Mouse (Mus musculus): ENCODE measurements around the gene Safb.
"Not testable (repeated sequence)": the region's sequence is repeated elsewhere in the genome, so short reads cannot be mapped to it uniquely, and the experiment has no call there.

The Safb gene

DNA sequence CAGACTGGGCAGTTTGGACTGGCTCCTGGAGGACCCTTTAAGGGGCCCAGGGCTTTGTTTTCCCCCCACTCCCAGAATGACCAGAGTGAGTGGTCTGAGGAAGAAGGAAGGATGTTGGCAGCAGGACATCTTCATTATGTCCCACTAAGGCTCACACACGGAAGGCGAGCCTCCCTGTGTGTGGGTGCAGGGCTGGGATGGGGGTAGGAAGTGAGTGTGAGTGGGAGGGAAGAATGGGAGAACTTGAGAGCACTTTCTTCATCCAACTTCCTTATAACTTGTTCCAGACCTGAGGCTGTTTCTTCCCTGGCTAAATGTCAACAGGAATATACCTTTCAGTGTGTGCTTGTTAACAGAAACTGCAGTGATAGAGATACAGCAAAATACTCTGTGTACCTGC, 26.7 kb downstream of the Safb start:
- Histone ChIP-seq H3K27me3 (ENCODE audit: insufficient read depth, low read length) (no peaks in the 10 kb centered on the region), H3K9me3 (ENCODE audit: low read length) (no peaks in the 10 kb centered on the region), H3K36me3 (ENCODE audit: insufficient read depth, low read length) (peaks cover 52% of the 10 kb centered on the region), H3K4me1 (replicated peaks; ENCODE audit: low read depth, low read length) (peaks cover 72% of the 10 kb centered on the region), H3K4me3 (replicated peaks; ENCODE audit: low read length) (peak overlapping the region; percentile 30; the same call in 1 of the 2 replicates)
- TF ChIP-seq NANOG (IDR thresholded peaks at IDR 0.05; ENCODE audit: borderline replicate concordance, low read length), result no peak
- TF ChIP-seq POU5F1 (IDR thresholded peaks at IDR 0.05; ENCODE audit: borderline replicate concordance, low read length), result no peak
- no peak for TF ChIP-seq CTCF (conservative IDR thresholded peaks at IDR 0.05; ENCODE audit: low read length)

DNA sequence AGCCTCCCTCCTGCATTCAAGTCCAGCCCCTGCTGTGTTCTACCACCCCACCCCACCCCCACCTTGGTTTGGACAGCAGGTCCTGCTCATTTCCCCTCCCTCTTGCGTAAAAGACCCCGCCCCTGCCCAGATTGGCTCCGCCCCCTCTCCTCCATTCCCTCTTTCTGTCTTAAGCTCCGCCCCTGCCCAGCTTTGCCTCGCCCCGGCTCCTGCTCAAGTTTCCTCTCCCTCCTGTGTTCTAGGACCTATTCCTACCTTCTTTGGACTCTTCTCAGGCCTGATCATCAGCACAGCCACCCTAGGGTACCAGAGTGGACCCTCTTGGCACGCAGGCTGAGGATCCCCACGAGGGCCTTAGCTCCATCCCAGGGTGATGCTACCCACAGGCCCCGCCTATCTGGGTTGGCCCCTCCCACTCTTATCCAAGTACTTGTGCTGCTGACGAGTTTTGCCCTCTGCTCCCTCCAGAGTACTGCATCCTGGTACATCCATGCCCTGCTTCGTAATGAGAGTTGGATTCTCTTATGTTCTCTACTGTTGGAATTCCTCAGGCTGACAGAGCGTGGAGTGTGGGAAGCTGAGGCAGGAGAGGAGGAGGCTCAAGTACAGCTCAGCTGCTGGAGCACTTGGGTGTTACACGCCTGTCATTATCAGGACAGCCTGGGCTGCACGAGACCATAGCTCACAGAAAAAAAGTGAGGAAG, 27.4 kb downstream of the Safb start:
- Histone ChIP-seq H3K36me3 (ENCODE audit: insufficient read depth, low read length) (peaks cover 52% of the 10 kb centered on the region), H3K27me3 (ENCODE audit: insufficient read depth, low read length) (no peaks in the 10 kb centered on the region), H3K9me3 (ENCODE audit: low read length) (no peaks in the 10 kb centered on the region), H3K4me3 (replicated peaks; ENCODE audit: low read length) (peak overlapping the region; percentile 91), H3K4me1 (replicated peaks; ENCODE audit: low read depth, low read length) (peaks cover 71% of the 10 kb centered on the region)
- TF ChIP-seq NANOG (IDR thresholded peaks at IDR 0.05; ENCODE audit: borderline replicate concordance, low read length) (no peak), POU5F1 (IDR thresholded peaks at IDR 0.05; ENCODE audit: borderline replicate concordance, low read length) (no peak), CTCF (conservative IDR thresholded peaks at IDR 0.05; ENCODE audit: low read length) (no peak)

DNA sequence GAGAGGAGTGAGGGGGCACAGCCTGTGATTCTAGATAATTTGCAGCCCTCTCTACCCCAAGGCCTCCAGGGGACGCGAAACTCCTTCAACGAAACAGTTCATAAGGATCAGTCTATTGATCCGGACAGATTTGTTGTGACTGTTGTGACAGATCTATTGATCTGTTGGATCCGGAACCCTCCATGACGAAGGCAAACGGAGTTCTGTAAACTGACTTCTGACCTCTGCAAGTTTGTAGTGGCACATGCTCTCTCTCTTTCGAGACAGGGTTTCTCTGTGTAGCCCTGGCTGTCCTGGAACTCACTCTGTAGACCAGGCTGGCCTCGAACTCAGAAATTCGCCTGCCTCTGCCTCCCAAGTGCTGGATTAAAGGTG, 27.9 kb downstream of the Safb start:
- peaks cover 52% of the 10 kb centered on the region for H3K36me3 ChIP-seq (ENCODE audit: insufficient read depth, low read length)
- H3K4me1 ChIP-seq (replicated peaks; ENCODE audit: low read depth, low read length), result peaks cover 71% of the 10 kb centered on the region
- not testable (repeated sequence) for H3K9me3 ChIP-seq (ENCODE audit: low read length); H3K27me3 ChIP-seq (ENCODE audit: insufficient read depth, low read length)
- H3K4me3 ChIP-seq (replicated peaks; ENCODE audit: low read length), result peak overlapping the region; percentile 91

DNA sequence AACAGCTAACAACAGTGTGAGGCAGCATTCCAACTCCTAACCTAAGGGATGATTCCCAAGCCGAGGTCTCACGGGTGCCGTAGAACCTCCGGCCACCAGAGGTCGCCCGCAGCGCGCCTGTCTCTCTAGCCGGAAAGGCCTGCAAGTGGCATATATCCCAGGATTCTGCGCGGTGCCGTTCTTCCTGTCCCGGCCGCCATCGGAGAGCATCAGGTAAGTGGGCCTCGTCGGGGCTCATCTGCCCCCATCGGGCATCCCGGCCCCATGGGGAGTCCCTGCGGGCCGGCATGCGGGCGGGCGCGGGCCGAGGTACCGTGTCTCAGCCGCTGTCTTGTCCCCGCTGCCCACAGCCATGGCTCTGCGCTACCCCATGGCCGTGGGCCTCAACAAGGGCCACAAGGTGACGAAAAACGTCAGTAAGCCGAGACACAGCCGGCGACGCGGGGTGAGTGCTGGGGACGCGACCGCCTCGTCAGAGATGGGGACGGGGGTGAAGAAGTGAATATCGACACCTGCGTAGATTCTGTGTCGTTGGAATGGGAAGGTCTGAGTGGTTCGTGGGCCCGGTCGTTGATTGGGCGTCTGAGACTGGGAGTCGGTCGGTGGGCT, 28.7 kb downstream of the Safb start, which contains the start of gene Rpl36:
Gene Rpl36, plus strand, starts transcription at position 181 of the 609 bp plus-strand sequence.
- Histone ChIP-seq H3K4me3 (replicated peaks; ENCODE audit: low read length) (peak within 1 kb of the TSS; percentile 91), H3K36me3 (ENCODE audit: insufficient read depth, low read length) (peaks cover 52% of the 10 kb centered on the region), H3K27me3 (ENCODE audit: insufficient read depth, low read length) (no peaks in the 10 kb centered on the region), H3K4me1 (replicated peaks; ENCODE audit: low read depth, low read length) (peaks cover 71% of the 10 kb centered on the region), H3K9me3 (ENCODE audit: low read length) (no peaks in the 10 kb centered on the region)
- TF ChIP-seq POU5F1 (IDR thresholded peaks at IDR 0.05; ENCODE audit: borderline replicate concordance, low read length), result no peak
- TF ChIP-seq CTCF (conservative IDR thresholded peaks at IDR 0.05; ENCODE audit: low read length), result peak; percentile 93
- TF ChIP-seq NANOG (IDR thresholded peaks at IDR 0.05; ENCODE audit: borderline replicate concordance, low read length), result no peak

DNA sequence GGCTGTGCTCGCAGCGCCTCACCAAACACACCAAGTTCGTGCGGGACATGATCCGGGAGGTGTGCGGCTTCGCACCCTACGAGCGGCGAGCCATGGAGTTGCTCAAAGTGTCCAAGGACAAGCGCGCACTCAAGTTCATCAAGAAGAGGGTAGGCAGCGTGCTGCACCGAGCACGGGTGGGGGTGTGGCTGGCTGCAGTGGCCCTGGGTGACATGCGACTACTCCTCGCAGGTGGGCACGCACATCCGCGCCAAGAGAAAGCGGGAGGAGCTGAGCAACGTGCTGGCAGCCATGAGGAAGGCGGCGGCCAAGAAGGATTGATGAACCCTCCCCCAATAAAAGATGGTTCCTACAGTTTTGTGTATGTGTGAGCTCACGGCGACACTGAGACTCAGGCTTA, 29.3 kb downstream of the Safb start:
- not testable (repeated sequence) for H3K27me3 ChIP-seq (ENCODE audit: insufficient read depth, low read length); H3K9me3 ChIP-seq (ENCODE audit: low read length)
- peaks cover 53% of the 10 kb centered on the region for H3K36me3 ChIP-seq (ENCODE audit: insufficient read depth, low read length)
- H3K4me1 ChIP-seq (replicated peaks; ENCODE audit: low read depth, low read length), result peaks cover 69% of the 10 kb centered on the region
- peak overlapping the region; percentile 91 for H3K4me3 ChIP-seq (replicated peaks; ENCODE audit: low read length)

DNA sequence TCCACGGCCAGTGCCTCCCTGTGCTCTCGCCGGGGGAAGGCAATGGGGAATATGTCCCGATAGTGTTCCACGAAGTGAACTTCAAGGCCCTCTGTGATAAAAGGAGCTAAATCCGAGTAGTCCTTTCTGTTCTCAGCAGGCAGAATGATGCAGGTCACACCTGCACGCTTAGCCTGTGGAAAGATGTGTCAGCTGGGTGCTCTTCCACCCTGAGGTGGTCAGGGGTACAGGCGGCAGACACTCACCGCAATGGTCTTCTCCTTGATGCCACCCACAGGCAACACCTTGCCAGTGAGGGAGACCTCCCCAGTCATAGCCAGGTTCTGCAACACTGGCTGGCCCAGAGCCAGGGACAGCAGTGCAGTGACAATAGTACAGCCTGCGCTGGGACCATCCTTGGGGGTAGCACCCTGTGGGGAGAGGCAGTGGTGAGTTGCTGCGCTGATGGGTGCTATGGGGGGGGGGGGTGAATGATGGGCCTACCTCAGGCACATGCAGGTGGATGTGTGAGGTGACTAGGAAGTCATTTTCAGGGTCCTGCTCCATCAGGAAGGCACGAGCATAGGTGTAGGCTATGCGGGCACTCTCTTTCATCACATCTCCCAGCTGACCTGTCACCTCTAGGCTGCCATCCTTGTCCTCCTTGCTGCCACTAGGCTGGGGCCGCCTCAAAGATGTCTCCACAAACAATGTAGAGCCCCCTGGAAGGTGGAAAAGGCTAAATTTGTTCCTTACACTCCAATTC, 29.9 kb downstream of the Safb start:
- no peak for TF ChIP-seq NANOG (IDR thresholded peaks at IDR 0.05; ENCODE audit: borderline replicate concordance, low read length)
- TF ChIP-seq CTCF (conservative IDR thresholded peaks at IDR 0.05; ENCODE audit: low read length), result no peak
- TF ChIP-seq POU5F1 (IDR thresholded peaks at IDR 0.05; ENCODE audit: borderline replicate concordance, low read length), result no peak
- H3K36me3 ChIP-seq (ENCODE audit: insufficient read depth, low read length), result peaks cover 60% of the 10 kb centered on the region
- H3K4me3 ChIP-seq (replicated peaks; ENCODE audit: low read length), result peak overlapping the region; percentile 91
- peaks cover 71% of the 10 kb centered on the region for H3K4me1 ChIP-seq (replicated peaks; ENCODE audit: low read depth, low read length)
- no peaks in the 10 kb centered on the region for H3K27me3 ChIP-seq (ENCODE audit: insufficient read depth, low read length)
- no peaks in the 10 kb centered on the region for H3K9me3 ChIP-seq (ENCODE audit: low read length)

DNA sequence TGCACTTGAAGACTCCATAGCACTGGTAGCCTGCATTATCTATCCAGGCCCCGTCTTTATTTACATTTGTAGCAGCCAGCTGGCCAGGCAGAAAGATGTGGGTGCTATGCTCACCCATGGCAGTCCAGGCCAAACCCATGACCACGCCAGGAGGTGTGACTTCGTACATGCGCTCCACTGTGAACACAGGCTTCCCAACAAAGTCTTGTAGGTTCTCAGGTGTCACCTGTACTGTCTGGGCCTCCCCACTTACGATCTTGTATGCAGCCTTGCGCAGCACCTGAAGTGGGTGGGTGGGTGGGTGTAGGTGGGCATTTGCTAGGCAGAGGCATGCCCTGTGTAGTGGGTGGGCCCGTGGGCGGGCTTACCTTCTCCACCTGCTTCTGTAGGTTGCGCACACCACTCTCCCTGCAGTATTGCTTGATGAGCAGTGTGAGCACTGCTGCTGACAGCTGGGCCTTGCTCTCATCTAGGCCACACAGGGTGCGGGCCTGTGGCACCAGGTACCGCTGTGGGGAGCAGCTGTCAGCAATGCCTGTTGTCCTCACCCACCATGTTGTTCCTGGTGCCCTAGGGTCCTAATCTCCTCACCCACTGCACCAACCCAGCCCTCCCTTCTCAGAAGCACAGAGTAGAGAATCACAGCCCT, 30.6 kb downstream of the Safb start:
- Histone ChIP-seq H3K9me3 (ENCODE audit: low read length) (no peaks in the 10 kb centered on the region), H3K27me3 (ENCODE audit: insufficient read depth, low read length) (no peaks in the 10 kb centered on the region), H3K4me1 (replicated peaks; ENCODE audit: low read depth, low read length) (peaks cover 69% of the 10 kb centered on the region), H3K36me3 (ENCODE audit: insufficient read depth, low read length) (peaks cover 67% of the 10 kb centered on the region), H3K4me3 (replicated peaks; ENCODE audit: low read length) (peak overlapping the region; percentile 91)
- TF ChIP-seq NANOG (IDR thresholded peaks at IDR 0.05; ENCODE audit: borderline replicate concordance, low read length) (no peak), POU5F1 (IDR thresholded peaks at IDR 0.05; ENCODE audit: borderline replicate concordance, low read length) (no peak), CTCF (conservative IDR thresholded peaks at IDR 0.05; ENCODE audit: low read length) (no peak)

DNA sequence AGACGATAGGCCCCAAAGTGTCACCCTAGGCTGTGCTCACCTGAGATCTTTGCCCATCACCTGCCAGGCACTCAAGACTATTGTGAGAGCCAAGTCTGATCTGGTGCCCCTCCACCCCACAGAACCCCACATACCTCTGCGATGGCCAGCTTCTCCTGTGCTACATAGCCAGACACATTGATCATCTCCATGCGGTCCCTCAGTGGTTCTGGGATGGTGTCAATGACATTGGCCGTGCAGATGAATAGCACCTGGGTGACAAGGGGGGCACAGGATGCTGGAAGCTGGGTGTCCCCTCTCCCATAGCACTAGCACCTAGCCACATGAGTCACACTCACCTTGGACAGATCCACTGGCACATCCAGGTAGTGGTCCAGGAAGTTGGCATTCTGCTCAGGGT, 31.2 kb downstream of the Safb start:
- peaks cover 64% of the 10 kb centered on the region for H3K4me1 ChIP-seq (replicated peaks; ENCODE audit: low read depth, low read length)
- H3K27me3 ChIP-seq (ENCODE audit: insufficient read depth, low read length), result no peaks in the 10 kb centered on the region
- TF ChIP-seq NANOG (IDR thresholded peaks at IDR 0.05; ENCODE audit: borderline replicate concordance, low read length) (no peak), POU5F1 (IDR thresholded peaks at IDR 0.05; ENCODE audit: borderline replicate concordance, low read length) (no peak), CTCF (conservative IDR thresholded peaks at IDR 0.05; ENCODE audit: low read length) (no peak)
- H3K9me3 ChIP-seq (ENCODE audit: low read length), result no peaks in the 10 kb centered on the region
- H3K4me3 ChIP-seq (replicated peaks; ENCODE audit: low read length), result no peak overlapping the region; the same call in 1 of the 2 replicates
- peaks cover 72% of the 10 kb centered on the region for H3K36me3 ChIP-seq (ENCODE audit: insufficient read depth, low read length)
